Comparison of ENCODE assay signal across 11 mouse cellular contexts in genomic region chr16:90400314-90400713, GRCm38 (mm10). TPM values are rescaled to one million over a fixed set of nuclear protein-coding genes. Genes with fewer than 3 reads are reported as not detected.
A peak's percentile ranks its signal among the peaks of the same experiment; 100 is the strongest.
DNase-seq lines count a peak whose midpoint lies in the region; ATAC-seq lines count a peak whose summit lies in the region.
"Had no signal": no experiment of that assay in that cellular context is flagged by ENCODE, and none has a peak within 500 bp of the region (broad histone marks: within the 10 kb centered on the region; RNA-seq: fewer than 3 reads in every experiment).

No protein-coding gene starts in this region.

- H3K27me3 ChIP-seq in heart, embryonic 12.5 days (replicated peaks), result no peaks in the 10 kb centered on the region
- H3K27me3 ChIP-seq in intestine, embryonic 16.5 days (replicated peaks; ENCODE audit: control insufficient read depth, insufficient read depth, low read length), result no peaks in the 10 kb centered on the region
- no peaks in the 10 kb centered on the region for H3K27me3 ChIP-seq in midbrain, embryonic 14.5 days (ENCODE audit: control insufficient read depth, insufficient read depth, low read length)
- peaks cover 4% of the 10 kb centered on the region; the same call in 1 of the 2 replicates for H3K27me3 ChIP-seq in liver, embryonic 11.5 days (replicated peaks; ENCODE audit: control insufficient read depth, insufficient read depth, low read length)

- peak overlapping the region; percentile 71 for H3K27ac ChIP-seq in heart, embryonic 12.5 days (ENCODE audit: poor library complexity, severe bottlenecking)
- peak overlapping the region; percentile 73 for H3K27ac ChIP-seq in intestine, embryonic 16.5 days (ENCODE audit: low read length)
- no peak overlapping the region for H3K27ac ChIP-seq in midbrain, embryonic 14.5 days (replicated peaks; ENCODE audit: low read depth, low read length)
- no peak overlapping the region for H3K27ac ChIP-seq in liver, embryonic 11.5 days (ENCODE audit: low read depth, low read length)

- peaks cover 13% of the 10 kb centered on the region; the same call in 1 of the 2 replicates for H3K36me3 ChIP-seq in heart, embryonic 12.5 days
- H3K36me3 ChIP-seq in intestine, embryonic 16.5 days (ENCODE audit: control insufficient read depth, insufficient read depth, low read length), result no peaks in the 10 kb centered on the region
- no peaks in the 10 kb centered on the region for H3K36me3 ChIP-seq in midbrain, embryonic 14.5 days (ENCODE audit: control insufficient read depth, insufficient read depth, low read length)
- H3K36me3 ChIP-seq in liver, embryonic 11.5 days (ENCODE audit: control insufficient read depth, insufficient read depth, low read length), result no peaks in the 10 kb centered on the region

- WGBS in heart, embryonic 12.5 days, result 7% methylated on average over 8 of the region's 9 CpGs
- 13% methylated on average over 9 of the region's 9 CpGs for WGBS in intestine, embryonic 16.5 days
- WGBS in midbrain, embryonic 14.5 days, result 13% methylated on average over 6 of the region's 9 CpGs
- WGBS in liver, embryonic 11.5 days, result 25% methylated on average over 6 of the region's 9 CpGs

- peak overlapping the region; percentile 56 for H3K4me2 ChIP-seq in heart, embryonic 12.5 days
- H3K4me2 ChIP-seq in intestine, embryonic 16.5 days (ENCODE audit: low read depth, low read length), result 0 out of 2 replicates have a peak overlapping the region, but pooled peaks have one; percentile 3
- H3K4me2 ChIP-seq in midbrain, embryonic 14.5 days (ENCODE audit: low read length), result no peak overlapping the region
- H3K4me2 ChIP-seq in liver, embryonic 11.5 days, result no peak overlapping the region

- peaks cover 58% of the 10 kb centered on the region for H3K4me1 ChIP-seq in heart, embryonic 12.5 days (replicated peaks)
- H3K4me1 ChIP-seq in intestine, embryonic 16.5 days (ENCODE audit: control insufficient read depth, insufficient read depth, low read length), result peaks cover 22% of the 10 kb centered on the region
- H3K4me1 ChIP-seq in midbrain, embryonic 14.5 days (ENCODE audit: control insufficient read depth, insufficient read depth, low read length), result 0 out of 2 replicates have a peak, but pooled peaks cover 13% of the 10 kb centered on the region
- no peaks in the 10 kb centered on the region; the same call in 1 of the 2 replicates for H3K4me1 ChIP-seq in liver, embryonic 11.5 days (replicated peaks; ENCODE audit: control insufficient read depth, insufficient read depth, low read length)

- no peak overlapping the region for H3K4me3 ChIP-seq in heart, embryonic 12.5 days
- H3K4me3 ChIP-seq in intestine, embryonic 16.5 days (ENCODE audit: low read length), result no peak overlapping the region
- H3K4me3 ChIP-seq in midbrain, embryonic 14.5 days (replicated peaks; ENCODE audit: low read depth, low read length), result no peak overlapping the region
- H3K4me3 ChIP-seq in liver, embryonic 11.5 days (ENCODE audit: low read depth, low read length), result no peak overlapping the region

- peak overlapping the region; percentile 57; the same call in 1 of the 2 replicates for H3K9ac ChIP-seq in heart, embryonic 12.5 days
- no peak overlapping the region for H3K9ac ChIP-seq in intestine, embryonic 16.5 days (ENCODE audit: low read depth, low read length)
- H3K9ac ChIP-seq in midbrain, embryonic 14.5 days (replicated peaks; ENCODE audit: low read length), result no peak overlapping the region
- no peak overlapping the region for H3K9ac ChIP-seq in liver, embryonic 11.5 days (ENCODE audit: low read depth, low read length)

- peak; percentile 51; the same call in 1 of the 2 replicates for ATAC-seq in heart, embryonic 12.5 days (ENCODE audit: insufficient number of reproducible peaks, low FRiP score)
- ATAC-seq in intestine, embryonic 16.5 days, result peak; percentile 68
- ATAC-seq in midbrain, embryonic 14.5 days (ENCODE audit: low FRiP score, low TSS enrichment), result no peak
- ATAC-seq in megakaryocyte, adult 5-6 weeks (ENCODE audit: poor library complexity, severe bottlenecking), result no peak
- ATAC-seq in inflammation-experienced regulatory T-cells, adult 6 months, result no peak
- ATAC-seq in liver, embryonic 11.5 days (replicated peaks; ENCODE audit: low FRiP score), result no peak

- intact Hi-C loops in heart, postnatal 36 days (cut with DNase I), result no loop called here

- DNase-seq in heart, postnatal 36 days, result no peak
- DNase-seq in embryo, embryonic 10 days (ENCODE audit: low spot score), result peak; percentile 86
- DNase-seq in midbrain, embryonic 14.5 days, result peak; percentile 53
- DNase-seq in liver, embryonic 11.5 days (ENCODE audit: low spot score), result no peak
- DNase-seq: layer of hippocampus, postnatal 36 days had no signal

- H3K9me3 ChIP-seq in heart, embryonic 12.5 days (replicated peaks), result no peaks in the 10 kb centered on the region
- no peaks in the 10 kb centered on the region for H3K9me3 ChIP-seq in intestine, embryonic 16.5 days (ENCODE audit: control insufficient read depth, low read length)
- no peaks in the 10 kb centered on the region for H3K9me3 ChIP-seq in midbrain, embryonic 14.5 days (ENCODE audit: control insufficient read depth, low read length)
- H3K9me3 ChIP-seq in liver, embryonic 11.5 days (ENCODE audit: control insufficient read depth, low read length), result no peaks in the 10 kb centered on the region

RNA-seq across cellular contexts. Expression of gene Hunk, which starts 14.5 kb away (rescaled TPM):
- polyA plus RNA-seq in heart, embryonic 12.5 days (2016; fragmentation: Nextera tagmentation; extraction: Ambion mirVana), result 19.3 and 22.4 TPM in 2 replicates
- total RNA-seq in heart, postnatal 36 days (2021), result under 1 TPM; 0.57 to 0.67 TPM
- 4.2 and 5.1 TPM in 2 replicates for polyA plus RNA-seq in intestine, embryonic 16.5 days (2015; fragmentation: Nextera tagmentation; extraction: Ambion mirVana)
- polyA plus RNA-seq in midbrain, embryonic 14.5 days (2014; fragmentation: Nextera tagmentation; extraction: Ambion mirVana), result 8.1 and 8.7 TPM in 2 replicates
- total RNA-seq in megakaryocyte, adult 5-6 weeks (2015), result not detected in 2 replicates
- 0.04 TPM in 1 of 2 replicates, not detected in the other for total RNA-seq in megakaryocyte, adult 5-6 weeks (2017)
- polyA plus RNA-seq in inflammation-experienced regulatory T-cells, adult 6 months (2017; shearing (Covaris generic)), result under 1 TPM in 1 of 3 experiments, not detected in 2; 0.43 TPM
- polyA plus RNA-seq in liver, embryonic 11.5 days (2014; fragmentation: Nextera tagmentation; extraction: Ambion mirVana), result 5.0 and 5.6 TPM in 2 replicates
- total RNA-seq: CH12.LX; common myeloid progenitor, adult 5-6 weeks had no signal

Comparison
In these comparisons a context has a peak if more than half of its experiments do, and no peak if none do; other contexts are left out.
1. ATAC-seq: peak in heart, embryonic 12.5 days (single experiment) and intestine, embryonic 16.5 days (single experiment); none in midbrain, embryonic 14.5 days (single experiment), megakaryocyte, adult 5-6 weeks (single experiment), inflammation-experienced regulatory T-cells, adult 6 months (single experiment) and liver, embryonic 11.5 days (single experiment).
2. H3K27ac ChIP-seq: peak in heart, embryonic 12.5 days (single experiment) and intestine, embryonic 16.5 days (single experiment); none in midbrain, embryonic 14.5 days (single experiment) and liver, embryonic 11.5 days (single experiment).
3. H3K4me2 ChIP-seq: peak in heart, embryonic 12.5 days (single experiment) and intestine, embryonic 16.5 days (single experiment); none in midbrain, embryonic 14.5 days (single experiment) and liver, embryonic 11.5 days (single experiment).
4. DNase-seq: peak in embryo, embryonic 10 days (single experiment) and midbrain, embryonic 14.5 days (single experiment); none in heart, postnatal 36 days (0 of 2) and liver, embryonic 11.5 days (single experiment).